Mouse (Mus musculus): ENCODE measurements around the gene H2-DMa. TPM values are rescaled to one million over a fixed set of nuclear protein-coding genes. Genes with fewer than 3 reads are reported as not detected.
A peak's percentile ranks its signal among the peaks of the same experiment; 100 is the strongest.

Gene H2-DMa
- polyA plus RNA-seq, 1 experiment from 2014 or later: 7.5 TPM

DNA sequence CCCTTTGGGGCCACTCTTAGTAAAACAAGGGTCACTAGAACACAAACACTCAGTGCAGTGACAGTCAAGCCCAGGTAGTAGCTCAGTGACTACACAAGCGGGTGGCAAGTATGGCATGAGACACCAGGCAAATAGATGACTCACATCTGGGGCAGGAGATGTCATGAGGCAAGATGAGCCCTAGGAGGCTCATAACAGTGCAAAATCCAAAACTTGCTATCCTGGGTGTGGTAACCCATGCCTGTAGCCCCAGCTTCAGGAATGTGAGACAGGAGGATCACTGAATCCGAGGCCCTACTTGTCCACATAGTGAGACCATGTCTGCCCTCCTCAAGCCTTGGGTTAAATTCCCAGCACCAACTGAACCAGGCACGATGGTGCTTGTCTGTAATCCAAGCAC is 15.1 kb downstream of the H2-DMa start:
- no peaks in the 10 kb centered on the region for H3K36me3 ChIP-seq (ENCODE audit: control insufficient read depth, insufficient read depth, low read length)
- no peaks in the 10 kb centered on the region for H3K4me1 ChIP-seq (ENCODE audit: control insufficient read depth, insufficient read depth, low read length)
- H3K4me2 ChIP-seq (ENCODE audit: low read depth, severe bottlenecking): no peak overlapping the region
- no peak overlapping the region for H3K27ac ChIP-seq (replicated peaks; ENCODE audit: low read depth, low read length)
- no peaks in the 10 kb centered on the region for H3K9me3 ChIP-seq (ENCODE audit: control insufficient read depth, low read length)
- DNase-seq (ENCODE audit: low spot score) (no peak), ATAC-seq (ENCODE audit: insufficient number of reproducible peaks, low FRiP score, low TSS enrichment, low read depth) (no peak)
- 89% methylated on average over 3 of the region's 3 CpGs for WGBS
- H3K27me3 ChIP-seq (ENCODE audit: control insufficient read depth, insufficient read depth, low read length): peaks cover 10% of the 10 kb centered on the region; the same call in 1 of the 2 replicates
- H3K9ac ChIP-seq (ENCODE audit: low read length): no peak overlapping the region
- H3K4me3 ChIP-seq (ENCODE audit: low read depth, low read length): no peak overlapping the region

- DNase-seq (ENCODE audit: low spot score): peak; percentile 100
- H3K9me3 ChIP-seq (ENCODE audit: control insufficient read depth, low read length): no peaks in the 10 kb centered on the region
- H3K4me3 ChIP-seq (ENCODE audit: low read depth, low read length): peak overlapping the region; percentile 9
- H3K36me3 ChIP-seq (ENCODE audit: control insufficient read depth, insufficient read depth, low read length): no peaks in the 10 kb centered on the region
- peaks cover 19% of the 10 kb centered on the region for H3K27me3 ChIP-seq (ENCODE audit: control insufficient read depth, insufficient read depth, low read length)
- 7% methylated on average over 31 of the region's 31 CpGs for WGBS
- H3K9ac ChIP-seq (ENCODE audit: low read length): no peak overlapping the region
- peak overlapping the region; percentile 55 for H3K4me2 ChIP-seq (ENCODE audit: low read depth, severe bottlenecking)
- 0 out of 2 replicates have a peak, but pooled peaks cover 3% of the 10 kb centered on the region for H3K4me1 ChIP-seq (ENCODE audit: control insufficient read depth, insufficient read depth, low read length)
- no peak overlapping the region for H3K27ac ChIP-seq (replicated peaks; ENCODE audit: low read depth, low read length)
- ATAC-seq (ENCODE audit: insufficient number of reproducible peaks, low FRiP score, low TSS enrichment, low read depth): peak; percentile 93
Observed at GRCm38 (mm10) chr17:34135297-34136224, 16.2 kb downstream of the H2-DMa start.

- Histone ChIP-seq H3K4me3 (ENCODE audit: low read depth, low read length) (no peak overlapping the region), H3K27ac (replicated peaks; ENCODE audit: low read depth, low read length) (no peak overlapping the region), H3K4me1 (ENCODE audit: control insufficient read depth, insufficient read depth, low read length) (0 out of 2 replicates have a peak, but pooled peaks cover 3% of the 10 kb centered on the region), H3K4me2 (ENCODE audit: low read depth, severe bottlenecking) (no peak overlapping the region), H3K9me3 (ENCODE audit: control insufficient read depth, low read length) (no peaks in the 10 kb centered on the region), H3K27me3 (ENCODE audit: control insufficient read depth, insufficient read depth, low read length) (peaks cover 24% of the 10 kb centered on the region), H3K36me3 (ENCODE audit: control insufficient read depth, insufficient read depth, low read length) (no peaks in the 10 kb centered on the region), H3K9ac (ENCODE audit: low read length) (no peak overlapping the region)
- DNase-seq (ENCODE audit: low spot score): no peak
- ATAC-seq (ENCODE audit: insufficient number of reproducible peaks, low FRiP score, low TSS enrichment, low read depth): no peak
- 70% methylated on average over 7 of the region's 7 CpGs for WGBS
Observed at GRCm38 (mm10) chr17:34137601-34138000, 18.3 kb downstream of the H2-DMa start.

GRCm38 (mm10) chr17:34138655-34139054 is 19.3 kb downstream of the H2-DMa start:
- H3K27me3 ChIP-seq (ENCODE audit: control insufficient read depth, insufficient read depth, low read length): peaks cover 24% of the 10 kb centered on the region
- no peak for DNase-seq (ENCODE audit: low spot score)
- ATAC-seq (ENCODE audit: insufficient number of reproducible peaks, low FRiP score, low TSS enrichment, low read depth): no peak
- no peaks in the 10 kb centered on the region for H3K9me3 ChIP-seq (ENCODE audit: control insufficient read depth, low read length)
- WGBS: 75% methylated on average over 7 of the region's 7 CpGs
- no peak overlapping the region for H3K27ac ChIP-seq (replicated peaks; ENCODE audit: low read depth, low read length)
- no peaks in the 10 kb centered on the region for H3K36me3 ChIP-seq (ENCODE audit: control insufficient read depth, insufficient read depth, low read length)
- no peak overlapping the region for H3K4me3 ChIP-seq (ENCODE audit: low read depth, low read length)
- peaks cover 7% of the 10 kb centered on the region; the same call in 1 of the 2 replicates for H3K4me1 ChIP-seq (ENCODE audit: control insufficient read depth, insufficient read depth, low read length)
- H3K4me2 ChIP-seq (ENCODE audit: low read depth, severe bottlenecking): no peak overlapping the region
- no peak overlapping the region for H3K9ac ChIP-seq (ENCODE audit: low read length)

DNA sequence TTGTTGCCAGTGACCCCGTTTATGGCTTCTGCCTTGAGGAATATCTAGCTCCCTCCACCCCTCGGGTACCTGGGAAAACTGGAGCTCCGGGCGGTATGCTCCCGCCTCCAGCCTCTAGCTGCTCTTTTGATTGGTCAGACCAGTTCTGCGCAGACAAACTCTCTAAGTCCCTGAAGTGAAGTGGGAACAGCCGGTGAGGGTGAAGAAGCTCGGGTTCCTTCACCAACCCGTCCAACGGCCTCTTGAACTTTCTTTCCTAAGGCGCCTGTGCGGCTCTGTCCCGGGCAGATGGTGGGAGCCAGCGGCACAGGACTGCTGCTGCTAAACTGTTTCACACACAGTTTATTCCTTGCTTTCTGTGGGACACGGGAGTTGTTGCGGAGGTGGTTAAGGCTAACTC is 20.1 kb downstream of the H2-DMa start:
- no peak for ATAC-seq (ENCODE audit: insufficient number of reproducible peaks, low FRiP score, low TSS enrichment, low read depth)
- WGBS: 2% methylated on average over 16 of the region's 16 CpGs
- H3K4me3 ChIP-seq (ENCODE audit: low read depth, low read length): peak overlapping the region; percentile 22
- H3K27ac ChIP-seq (replicated peaks; ENCODE audit: low read depth, low read length): no peak overlapping the region
- no peaks in the 10 kb centered on the region for H3K36me3 ChIP-seq (ENCODE audit: control insufficient read depth, insufficient read depth, low read length)
- DNase-seq (ENCODE audit: low spot score): peak; percentile 65
- peaks cover 24% of the 10 kb centered on the region for H3K27me3 ChIP-seq (ENCODE audit: control insufficient read depth, insufficient read depth, low read length)
- peak overlapping the region; percentile 45 for H3K9ac ChIP-seq (ENCODE audit: low read length)
- peaks cover 7% of the 10 kb centered on the region; the same call in 1 of the 2 replicates for H3K4me1 ChIP-seq (ENCODE audit: control insufficient read depth, insufficient read depth, low read length)
- no peaks in the 10 kb centered on the region for H3K9me3 ChIP-seq (ENCODE audit: control insufficient read depth, low read length)
- H3K4me2 ChIP-seq (ENCODE audit: low read depth, severe bottlenecking): peak overlapping the region; percentile 55

GRCm38 (mm10) chr17:34140240-34140639 is 20.9 kb downstream of the H2-DMa start:
- 13% methylated on average over 5 of the region's 5 CpGs for WGBS
- Histone ChIP-seq H3K36me3 (ENCODE audit: control insufficient read depth, insufficient read depth, low read length) (no peaks in the 10 kb centered on the region), H3K4me1 (ENCODE audit: control insufficient read depth, insufficient read depth, low read length) (peaks cover 7% of the 10 kb centered on the region; the same call in 1 of the 2 replicates), H3K9ac (ENCODE audit: low read length) (no peak overlapping the region; the same call in 1 of the 2 replicates), H3K4me2 (ENCODE audit: low read depth, severe bottlenecking) (no peak overlapping the region), H3K27ac (replicated peaks; ENCODE audit: low read depth, low read length) (no peak overlapping the region), H3K9me3 (ENCODE audit: control insufficient read depth, low read length) (no peaks in the 10 kb centered on the region), H3K27me3 (ENCODE audit: control insufficient read depth, insufficient read depth, low read length) (peaks cover 24% of the 10 kb centered on the region), H3K4me3 (ENCODE audit: low read depth, low read length) (no peak overlapping the region; the same call in 1 of the 2 replicates)
- DNase-seq (ENCODE audit: low spot score): no peak
- no peak for ATAC-seq (ENCODE audit: insufficient number of reproducible peaks, low FRiP score, low TSS enrichment, low read depth)

GRCm38 (mm10) chr17:34141448-34141847 is 22.1 kb downstream of the H2-DMa start:
- H3K4me2 ChIP-seq (ENCODE audit: low read depth, severe bottlenecking): no peak overlapping the region
- H3K9ac ChIP-seq (ENCODE audit: low read length): no peak overlapping the region
- DNase-seq (ENCODE audit: low spot score) (no peak), ATAC-seq (ENCODE audit: insufficient number of reproducible peaks, low FRiP score, low TSS enrichment, low read depth) (no peak)
- H3K27ac ChIP-seq (replicated peaks; ENCODE audit: low read depth, low read length): no peak overlapping the region
- 76% methylated on average over 4 of the region's 4 CpGs for WGBS
- H3K36me3 ChIP-seq (ENCODE audit: control insufficient read depth, insufficient read depth, low read length): no peaks in the 10 kb centered on the region
- peaks cover 24% of the 10 kb centered on the region for H3K27me3 ChIP-seq (ENCODE audit: control insufficient read depth, insufficient read depth, low read length)
- no peaks in the 10 kb centered on the region for H3K9me3 ChIP-seq (ENCODE audit: control insufficient read depth, low read length)
- peaks cover 7% of the 10 kb centered on the region; the same call in 1 of the 2 replicates for H3K4me1 ChIP-seq (ENCODE audit: control insufficient read depth, insufficient read depth, low read length)
- no peak overlapping the region for H3K4me3 ChIP-seq (ENCODE audit: low read depth, low read length)

DNA sequence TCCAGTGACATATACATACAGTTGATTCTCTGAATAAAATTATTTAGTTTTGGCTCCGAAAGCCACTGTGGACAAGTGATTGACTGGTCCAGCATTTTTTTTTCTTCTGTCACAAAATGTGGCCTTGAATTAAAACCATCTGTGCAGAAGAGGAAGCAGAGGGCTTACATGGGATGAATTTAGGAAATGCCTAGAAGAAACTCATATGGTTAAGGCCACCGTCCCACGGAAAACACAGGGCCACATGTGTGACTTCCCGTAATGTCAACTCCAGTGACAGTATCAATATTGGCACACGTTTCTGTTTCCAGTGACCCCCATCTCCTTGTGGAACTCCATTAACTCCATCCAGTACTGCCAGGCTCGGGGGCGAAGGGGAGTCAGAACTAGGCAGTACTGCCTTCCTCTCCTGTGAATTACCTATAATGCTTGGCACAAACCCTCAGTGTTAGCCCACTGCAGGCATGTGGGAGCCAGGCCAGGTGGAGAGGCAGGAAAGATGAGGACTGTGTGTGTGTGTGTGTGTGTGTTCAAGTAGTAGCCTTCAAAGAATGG is 23.2 kb downstream of the H2-DMa start:
- Histone ChIP-seq H3K36me3 (ENCODE audit: control insufficient read depth, insufficient read depth, low read length) (no peaks in the 10 kb centered on the region), H3K27me3 (ENCODE audit: control insufficient read depth, insufficient read depth, low read length) (peaks cover 24% of the 10 kb centered on the region), H3K27ac (replicated peaks; ENCODE audit: low read depth, low read length) (no peak overlapping the region), H3K4me2 (ENCODE audit: low read depth, severe bottlenecking) (no peak overlapping the region), H3K9ac (ENCODE audit: low read length) (no peak overlapping the region), H3K4me3 (ENCODE audit: low read depth, low read length) (no peak overlapping the region), H3K9me3 (ENCODE audit: control insufficient read depth, low read length) (no peaks in the 10 kb centered on the region), H3K4me1 (ENCODE audit: control insufficient read depth, insufficient read depth, low read length) (peaks cover 7% of the 10 kb centered on the region; the same call in 1 of the 2 replicates)
- ATAC-seq (ENCODE audit: insufficient number of reproducible peaks, low FRiP score, low TSS enrichment, low read depth): no peak
- no peak for DNase-seq (ENCODE audit: low spot score)
- 55% methylated on average over 7 of the region's 7 CpGs for WGBS

Data from limb, embryonic 11.5 days (tissue).